Mouse (Mus musculus): ENCODE results near the gene Gm20388. TPM values are rescaled to one million over a fixed set of nuclear protein-coding genes. Genes with fewer than 3 reads are reported as not detected.

Gm20388 gene
- polyA plus RNA-seq, 1 experiment from 2014 or later, result not detected

- no peak overlapping the region for H3K4me2 ChIP-seq
- H3K27me3 ChIP-seq (replicated peaks), result peaks cover 37% of the 10 kb centered on the region; the same call in 1 of the 2 replicates
- no peak overlapping the region for H3K27ac ChIP-seq
- no peak overlapping the region for H3K4me3 ChIP-seq
- H3K4me1 ChIP-seq, result peaks cover 5% of the 10 kb centered on the region; the same call in 1 of the 2 replicates
- H3K9me3 ChIP-seq (replicated peaks), result no peaks in the 10 kb centered on the region
- WGBS (ENCODE audit: insufficient replicate concordance), result 69% methylated on average over 7 of the region's 7 CpGs
- H3K36me3 ChIP-seq, result no peaks in the 10 kb centered on the region
- H3K9ac ChIP-seq, result no peak overlapping the region
- no peak for ATAC-seq
These were observed 225.0 kb downstream of the Gm20388 start for GRCm38 (mm10) chr8:120135687-120136086.

- no peak overlapping the region for H3K27ac ChIP-seq
- no peaks in the 10 kb centered on the region for H3K36me3 ChIP-seq
- H3K9me3 ChIP-seq (replicated peaks), result no peaks in the 10 kb centered on the region
- H3K4me3 ChIP-seq, result no peak overlapping the region
- no peak overlapping the region for H3K4me2 ChIP-seq
- ATAC-seq, result no peak
- H3K27me3 ChIP-seq (replicated peaks), result peaks cover 27% of the 10 kb centered on the region; the same call in 1 of the 2 replicates
- WGBS (ENCODE audit: insufficient replicate concordance), result 70% methylated on average over 7 of the region's 7 CpGs
- H3K9ac ChIP-seq, result no peak overlapping the region
- H3K4me1 ChIP-seq, result peaks cover 6% of the 10 kb centered on the region; the same call in 1 of the 2 replicates
These were observed 226.0 kb downstream of the Gm20388 start for GRCm38 (mm10) chr8:120136618-120137017.

- no peak for ATAC-seq
- H3K27me3 ChIP-seq (replicated peaks), result peaks cover 31% of the 10 kb centered on the region; the same call in 1 of the 2 replicates
- H3K36me3 ChIP-seq, result no peaks in the 10 kb centered on the region
- H3K4me1 ChIP-seq, result peaks cover 6% of the 10 kb centered on the region; the same call in 1 of the 2 replicates
- WGBS (ENCODE audit: insufficient replicate concordance), result 75% methylated on average over 2 of the region's 2 CpGs
- H3K4me3 ChIP-seq, result no peak overlapping the region
- H3K9ac ChIP-seq, result no peak overlapping the region
- no peak overlapping the region for H3K27ac ChIP-seq
- H3K9me3 ChIP-seq (replicated peaks), result no peaks in the 10 kb centered on the region
- no peak overlapping the region for H3K4me2 ChIP-seq
These were observed 228.3 kb downstream of the Gm20388 start for GRCm38 (mm10) chr8:120138958-120139357.

- H3K27ac ChIP-seq, result no peak overlapping the region
These were observed 230.1 kb downstream of the Gm20388 start for GRCm38 (mm10) chr8:120140769-120141168.

GRCm38 (mm10) chr8:120143911-120144651 is 233.4 kb downstream of the Gm20388 start:
- no peaks in the 10 kb centered on the region for H3K36me3 ChIP-seq
- H3K9ac ChIP-seq, result no peak overlapping the region
- no peaks in the 10 kb centered on the region for H3K9me3 ChIP-seq (replicated peaks)
- peaks cover 14% of the 10 kb centered on the region; the same call in 1 of the 2 replicates for H3K27me3 ChIP-seq (replicated peaks)
- H3K4me3 ChIP-seq, result no peak overlapping the region
- H3K4me2 ChIP-seq, result no peak overlapping the region
- H3K4me1 ChIP-seq, result peaks cover 6% of the 10 kb centered on the region; the same call in 1 of the 2 replicates
- ATAC-seq, result no peak
- no peak overlapping the region for H3K27ac ChIP-seq
- 58% methylated on average over 15 of the region's 15 CpGs for WGBS (ENCODE audit: insufficient replicate concordance)

More at GRCm38 (mm10) chr8:120140769-120141168, 230.1 kb downstream of the Gm20388 start:
- no peak for ATAC-seq
- H3K4me3 ChIP-seq, result no peak overlapping the region
- no peaks in the 10 kb centered on the region for H3K9me3 ChIP-seq (replicated peaks)
- H3K36me3 ChIP-seq, result no peaks in the 10 kb centered on the region
- no peak overlapping the region for H3K4me2 ChIP-seq
- H3K27me3 ChIP-seq (replicated peaks), result peaks cover 36% of the 10 kb centered on the region; the same call in 1 of the 2 replicates
- H3K4me1 ChIP-seq, result peaks cover 6% of the 10 kb centered on the region; the same call in 1 of the 2 replicates
- 60% methylated on average over 3 of the region's 3 CpGs for WGBS (ENCODE audit: insufficient replicate concordance)
- no peak overlapping the region for H3K9ac ChIP-seq

GRCm38 (mm10) chr8:120144652-120145301 is 234.1 kb downstream of the Gm20388 start:
- 36% methylated on average over 12 of the region's 12 CpGs for WGBS (ENCODE audit: insufficient replicate concordance)
- Histone ChIP-seq H3K4me1 (peaks cover 6% of the 10 kb centered on the region; the same call in 1 of the 2 replicates), H3K9me3 (replicated peaks) (no peaks in the 10 kb centered on the region), H3K9ac (no peak overlapping the region), H3K4me3 (no peak overlapping the region), H3K4me2 (no peak overlapping the region), H3K36me3 (no peaks in the 10 kb centered on the region), H3K27ac (no peak overlapping the region), H3K27me3 (replicated peaks) (peaks cover 14% of the 10 kb centered on the region; the same call in 1 of the 2 replicates)
- ATAC-seq, result no peak

- Histone ChIP-seq H3K9me3 (replicated peaks) (no peaks in the 10 kb centered on the region), H3K9ac (no peak overlapping the region), H3K36me3 (no peaks in the 10 kb centered on the region), H3K27me3 (replicated peaks) (peaks cover 14% of the 10 kb centered on the region; the same call in 1 of the 2 replicates), H3K27ac (0 out of 2 replicates have a peak overlapping the region, but pooled peaks have one; percentile 4), H3K4me3 (no peak overlapping the region), H3K4me2 (no peak overlapping the region), H3K4me1 (no peaks in the 10 kb centered on the region; the same call in 1 of the 2 replicates)
- no peak for ATAC-seq
- 55% methylated on average over 1 of the region's 1 CpGs for WGBS (ENCODE audit: insufficient replicate concordance)
These were observed 235.4 kb downstream of the Gm20388 start for GRCm38 (mm10) chr8:120146051-120146450.

GRCm38 (mm10) chr8:120150028-120150427 is 239.4 kb downstream of the Gm20388 start:
- H3K36me3 ChIP-seq, result no peaks in the 10 kb centered on the region
- H3K4me3 ChIP-seq, result no peak overlapping the region
- no peaks in the 10 kb centered on the region for H3K9me3 ChIP-seq (replicated peaks)
- no peak for ATAC-seq
- H3K9ac ChIP-seq, result no peak overlapping the region
- no peak overlapping the region for H3K27ac ChIP-seq
- H3K4me2 ChIP-seq, result no peak overlapping the region
- H3K4me1 ChIP-seq, result 0 out of 2 replicates have a peak, but pooled peaks cover 6% of the 10 kb centered on the region
- H3K27me3 ChIP-seq (replicated peaks), result no peaks in the 10 kb centered on the region; the same call in 1 of the 2 replicates
- 38% methylated on average over 12 of the region's 12 CpGs for WGBS (ENCODE audit: insufficient replicate concordance)

- Histone ChIP-seq H3K4me1 (0 out of 2 replicates have a peak, but pooled peaks cover 6% of the 10 kb centered on the region), H3K9me3 (replicated peaks) (no peaks in the 10 kb centered on the region), H3K9ac (no peak overlapping the region), H3K4me3 (no peak overlapping the region), H3K27me3 (replicated peaks) (no peaks in the 10 kb centered on the region; the same call in 1 of the 2 replicates), H3K4me2 (no peak overlapping the region), H3K36me3 (no peaks in the 10 kb centered on the region), H3K27ac (no peak overlapping the region)
- WGBS (ENCODE audit: insufficient replicate concordance), result 70% methylated on average over 9 of the region's 9 CpGs
- ATAC-seq, result no peak
These were observed 240.5 kb downstream of the Gm20388 start for GRCm38 (mm10) chr8:120151151-120151550.

GRCm38 (mm10) chr8:120152636-120153035 is 242.0 kb downstream of the Gm20388 start:
- H3K4me1 ChIP-seq, result 0 out of 2 replicates have a peak, but pooled peaks cover 6% of the 10 kb centered on the region
- H3K9me3 ChIP-seq (replicated peaks), result no peaks in the 10 kb centered on the region
- H3K36me3 ChIP-seq, result no peaks in the 10 kb centered on the region
- no peak overlapping the region for H3K4me3 ChIP-seq
- H3K27ac ChIP-seq, result no peak overlapping the region
- no peak overlapping the region for H3K9ac ChIP-seq
- WGBS (ENCODE audit: insufficient replicate concordance), result 5% methylated on average over 7 of the region's 7 CpGs
- no peak overlapping the region for H3K4me2 ChIP-seq
- no peaks in the 10 kb centered on the region; the same call in 1 of the 2 replicates for H3K27me3 ChIP-seq (replicated peaks)
- ATAC-seq, result no peak

- H3K4me1 ChIP-seq, result no peaks in the 10 kb centered on the region
- peaks cover 25% of the 10 kb centered on the region for H3K27me3 ChIP-seq (replicated peaks)
- ATAC-seq, result no peak
- no peak overlapping the region for H3K4me3 ChIP-seq
- no peaks in the 10 kb centered on the region for H3K36me3 ChIP-seq
- no peak overlapping the region for H3K27ac ChIP-seq
- no peak overlapping the region for H3K9ac ChIP-seq
- no peaks in the 10 kb centered on the region for H3K9me3 ChIP-seq (replicated peaks)
- H3K4me2 ChIP-seq, result no peak overlapping the region
- 68% methylated on average over 8 of the region's 8 CpGs for WGBS (ENCODE audit: insufficient replicate concordance)
These were observed 249.7 kb downstream of the Gm20388 start for GRCm38 (mm10) chr8:120160366-120160765.

All from liver, embryonic 12.5 days (tissue).